Comparison of ENCODE assay signal across 24 mouse cellular contexts in the genomic region with DNA sequence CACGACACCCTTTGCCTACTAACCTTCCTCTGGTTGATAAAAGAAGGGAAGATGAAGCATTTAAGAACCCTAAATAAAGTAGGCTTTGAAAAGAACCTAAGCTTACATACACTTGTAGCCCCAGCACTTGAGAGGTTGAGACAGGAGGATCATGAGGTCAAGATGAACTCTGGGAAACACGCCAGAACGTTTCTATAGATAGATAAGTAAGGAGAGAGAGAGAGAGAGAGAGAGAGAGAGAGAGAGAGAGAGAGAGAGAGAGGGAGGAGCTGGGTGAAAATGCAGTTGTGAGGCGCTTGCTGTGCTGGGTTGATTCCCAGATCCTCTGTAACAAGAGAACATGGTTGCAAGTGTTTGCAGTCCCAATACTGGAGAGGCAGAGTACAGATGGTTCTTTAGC. TPM values are rescaled to one million over a fixed set of nuclear protein-coding genes. Genes with fewer than 3 reads are reported as not detected.
DNase-seq lines count a peak whose midpoint lies in the region; ATAC-seq and TF ChIP-seq lines count a peak whose summit lies in the region.
"Had no signal": no experiment of that assay in that cellular context is flagged by ENCODE, and none has a peak within 500 bp of the region (broad histone marks: within the 10 kb centered on the region; RNA-seq: fewer than 3 reads in every experiment).

No protein-coding gene starts in this region.

- 85% methylated on average over 4 of the region's 4 CpGs for WGBS in hindbrain, embryonic 10.5 days
- 82% methylated on average over 4 of the region's 4 CpGs for WGBS in hindbrain, embryonic 13.5 days
- WGBS in liver, postnatal 0 days (ENCODE audit: insufficient replicate concordance) = 45% methylated on average over 4 of the region's 4 CpGs

- H3K4me3 ChIP-seq in hindbrain, embryonic 10.5 days = no peak overlapping the region
- no peak overlapping the region for H3K4me3 ChIP-seq in hindbrain, embryonic 13.5 days
- no peak overlapping the region for H3K4me3 ChIP-seq in liver, postnatal 0 days (ENCODE audit: low read depth, low read length)
- H3K4me3 ChIP-seq in MEL (ENCODE audit: control insufficient read depth in 1 of 2, insufficient read depth in 1 of 2, low read depth in 2 of 2, low read length in 2 of 2) = peak overlapping the region; percentile 12 to 50; a peak in 3 of 4 replicates
- H3K4me3 ChIP-seq: embryonic facial prominence, embryonic 10.5 days; embryonic facial prominence, embryonic 12.5 days; forebrain, embryonic 13.5 days; forebrain, embryonic 15.5 days had no signal

- no peak for TF ChIP-seq RAD21 in MEL (IDR thresholded peaks at IDR 0.05; ENCODE audit: low read depth, low read length)

- TF ChIP-seq CTCF in liver, postnatal 0 days (IDR thresholded peaks at IDR 0.05; ENCODE audit: low read depth) = no peak
- no peak for TF ChIP-seq CTCF in MEL (IDR thresholded peaks at IDR 0.05 in 2 of 3, conservative IDR thresholded peaks at IDR 0.05 in 1 of 3; ENCODE audit: control insufficient read depth in 1 of 3, insufficient read depth in 1 of 3, low read depth in 2 of 3, low read length in 3 of 3, poor library complexity in 1 of 3, severe bottlenecking in 1 of 3)

- no peaks in the 10 kb centered on the region for H3K36me3 ChIP-seq in hindbrain, embryonic 10.5 days
- no peaks in the 10 kb centered on the region for H3K36me3 ChIP-seq in hindbrain, embryonic 13.5 days
- no peaks in the 10 kb centered on the region for H3K36me3 ChIP-seq in liver, postnatal 0 days (replicated peaks; ENCODE audit: insufficient read depth, low read length)
- H3K36me3 ChIP-seq in MEL (ENCODE audit: control insufficient read depth in 1 of 2, insufficient read depth in 2 of 2, low read length in 2 of 2) = peaks cover 0 to 46% of the 10 kb centered on the region in 2 experiments; a peak in 2 of 4 replicates
- H3K36me3 ChIP-seq: embryonic facial prominence, embryonic 10.5 days; embryonic facial prominence, embryonic 12.5 days; forebrain, embryonic 15.5 days; G1E had no signal

- peaks cover 52% of the 10 kb centered on the region for H3K4me1 ChIP-seq in hindbrain, embryonic 10.5 days (replicated peaks)
- H3K4me1 ChIP-seq in hindbrain, embryonic 13.5 days (replicated peaks) = peaks cover 37% of the 10 kb centered on the region
- peaks cover 8% of the 10 kb centered on the region for H3K4me1 ChIP-seq in liver, postnatal 0 days (ENCODE audit: insufficient read depth)
- H3K4me1 ChIP-seq in MEL (ENCODE audit: control insufficient read depth in 1 of 2, insufficient read depth in 2 of 2, low read length in 2 of 2) = peaks cover 19 to 68% of the 10 kb centered on the region in 2 experiments

- no peak overlapping the region for H3K9ac ChIP-seq in hindbrain, embryonic 13.5 days
- H3K9ac ChIP-seq in liver, postnatal 0 days (replicated peaks) = no peak overlapping the region
- peak overlapping the region; percentile 50 for H3K9ac ChIP-seq in MEL (ENCODE audit: control insufficient read depth, low read depth, low read length, poor library complexity, severe bottlenecking)
- H3K9ac ChIP-seq: embryonic facial prominence, embryonic 12.5 days; forebrain, embryonic 13.5 days; forebrain, embryonic 15.5 days had no signal

- no peaks in the 10 kb centered on the region; the same call in 1 of the 2 replicates for H3K79me2 ChIP-seq in MEL (ENCODE audit: control insufficient read depth, insufficient read depth, low read length, poor library complexity)

- TF ChIP-seq POLR2A in MEL (IDR thresholded peaks at IDR 0.05; ENCODE audit: control insufficient read depth in 1 of 2, insufficient read depth in 1 of 2, low read depth in 1 of 2, low read length in 2 of 2, poor library complexity in 1 of 2) = no peak

- H3K27me3 ChIP-seq in hindbrain, embryonic 10.5 days (ENCODE audit: insufficient read depth, poor library complexity, severe bottlenecking) = no peaks in the 10 kb centered on the region
- peaks cover 5% of the 10 kb centered on the region; the same call in 1 of the 2 replicates for H3K27me3 ChIP-seq in hindbrain, embryonic 13.5 days
- no peaks in the 10 kb centered on the region for H3K27me3 ChIP-seq in liver, postnatal 0 days (ENCODE audit: insufficient read depth, low read length)
- H3K27me3 ChIP-seq in MEL (ENCODE audit: control insufficient read depth in 1 of 2, insufficient read depth in 2 of 2, low read length in 2 of 2) = no peaks in the 10 kb centered on the region
- H3K27me3 ChIP-seq: embryonic facial prominence, embryonic 12.5 days; forebrain, embryonic 13.5 days; forebrain, embryonic 15.5 days had no signal

- no peak for ATAC-seq in hindbrain, embryonic 13.5 days (ENCODE audit: low FRiP score)
- no peak for ATAC-seq in liver, postnatal 0 days
- ATAC-seq in megakaryocyte-erythroid progenitor cell, adult 5-6 weeks (replicated peaks; ENCODE audit: low FRiP score, low TSS enrichment, poor library complexity, severe bottlenecking) = 0 out of 2 replicates have a peak, but pooled peaks have one; percentile 11
- ATAC-seq: activated CD4-positive, CD25-positive, alpha-beta regulatory T cell, adult 4 months; CD4-positive, CD25-positive, alpha-beta regulatory T cell, adult 4 months; forebrain, embryonic 13.5 days; forebrain, embryonic 15.5 days; Patski had no signal

- no peak overlapping the region for H3K4me2 ChIP-seq in hindbrain, embryonic 13.5 days
- no peak overlapping the region for H3K4me2 ChIP-seq in liver, postnatal 0 days (ENCODE audit: low read depth, low read length)
- H3K4me2 ChIP-seq: embryonic facial prominence, embryonic 12.5 days; forebrain, embryonic 13.5 days; forebrain, embryonic 15.5 days had no signal

- H3K9me3 ChIP-seq in hindbrain, embryonic 10.5 days = no peaks in the 10 kb centered on the region
- no peaks in the 10 kb centered on the region for H3K9me3 ChIP-seq in hindbrain, embryonic 13.5 days
- H3K9me3 ChIP-seq in liver, postnatal 0 days (ENCODE audit: low read length) = peaks cover 4% of the 10 kb centered on the region; the same call in 1 of the 2 replicates
- no peaks in the 10 kb centered on the region for H3K9me3 ChIP-seq in MEL (replicated peaks; ENCODE audit: insufficient read depth, low read length)
- H3K9me3 ChIP-seq: embryonic facial prominence, embryonic 10.5 days; embryonic facial prominence, embryonic 12.5 days; forebrain, embryonic 13.5 days; forebrain, embryonic 15.5 days; G1E had no signal

- peak; percentile 17; the same call in 1 of the 2 replicates for TF ChIP-seq EP300 in liver, postnatal 0 days (IDR thresholded peaks at IDR 0.05; ENCODE audit: low read depth)
- TF ChIP-seq EP300 in MEL (IDR thresholded peaks at IDR 0.05; ENCODE audit: low read depth in 1 of 2, low read length in 2 of 2) = peak; percentile 63 to 68

- no peak for DNase-seq in hindbrain, embryonic 10.5 days (ENCODE audit: low spot score)
- DNase-seq in liver, postnatal 0 days = no peak
- DNase-seq in liver (no peak), MEL (ENCODE audit: low read depth, low spot score) (peak; percentile 85)
- no peak for DNase-seq in ovary, adult 18-20 months (ENCODE audit: low spot score)
- DNase-seq: adrenal gland, adult 8-10 months; adrenal gland, postnatal 14 days; adrenal gland, postnatal 36 days; B cell, adult 2 months; cerebellum, adult 11-12 months; cerebellum, adult 2 months; cerebellum, adult 9-10 months; cerebellum, postnatal 10 days; cerebellum, postnatal 25 days had no signal

- H3K27ac ChIP-seq in hindbrain, embryonic 10.5 days = 0 out of 2 replicates have a peak overlapping the region, but pooled peaks have one; percentile 23
- H3K27ac ChIP-seq in hindbrain, embryonic 13.5 days = no peak overlapping the region
- no peak overlapping the region for H3K27ac ChIP-seq in liver, postnatal 0 days (ENCODE audit: low read depth)
- peak overlapping the region; percentile 92 for H3K27ac ChIP-seq in MEL (ENCODE audit: control insufficient read depth, low read depth, low read length)
- H3K27ac ChIP-seq: embryonic facial prominence, embryonic 10.5 days; embryonic facial prominence, embryonic 12.5 days; forebrain, embryonic 13.5 days; forebrain, embryonic 15.5 days had no signal

TF ChIP-seq in MEL, 35 proteins besides CTCF, POLR2A, EP300 and RAD21 (continues in another document):
- TF ChIP-seq MEF2A (IDR thresholded peaks at IDR 0.05; ENCODE audit: extremely low read depth, insufficient replicate concordance, low read depth, low read length, poor library complexity, severe bottlenecking) (0 out of 2 replicates have a peak, but pooled peaks have one; percentile 35), CHD1 (IDR thresholded peaks at IDR 0.05; ENCODE audit: low read depth, low read length) (no peak), POLR2AphosphoS5 (IDR thresholded peaks at IDR 0.05; ENCODE audit: borderline replicate concordance, low read depth, low read length) (no peak), POLR2AphosphoS2 (IDR thresholded peaks at IDR 0.05; ENCODE audit: low read length) (no peak), GABPA (IDR thresholded peaks at IDR 0.05; ENCODE audit: low read depth, low read length) (no peak), ETS1 (IDR thresholded peaks at IDR 0.05; ENCODE audit: low read depth, low read length) (peak; percentile 70), ELF1 (IDR thresholded peaks at IDR 0.05; ENCODE audit: low read depth, low read length) (no peak), RCOR1 (IDR thresholded peaks at IDR 0.05; ENCODE audit: low read depth, low read length) (0 out of 2 replicates have a peak, but pooled peaks have one; percentile 48), MAX (IDR thresholded peaks at IDR 0.05; ENCODE audit: low read length) (no peak; the same call in 1 of the 2 replicates), KAT2A (conservative IDR thresholded peaks at IDR 0.05; ENCODE audit: low read depth, low read length) (no peak), ZNF384 (IDR thresholded peaks at IDR 0.05; ENCODE audit: low read depth, low read length) (no peak), SIN3A (IDR thresholded peaks at IDR 0.05; ENCODE audit: low read length) (no peak; the same call in 1 of the 2 replicates), GATA1 (IDR thresholded peaks at IDR 0.05; ENCODE audit: low read depth, low read length) (peak; percentile 76), NELFE (IDR thresholded peaks at IDR 0.05; ENCODE audit: low read depth, low read length) (peak; percentile 33; the same call in 1 of the 2 replicates), TCF12 (IDR thresholded peaks at IDR 0.05; ENCODE audit: low read depth, low read length) (peak; percentile 61; the same call in 1 of the 2 replicates), TAL1 (IDR thresholded peaks at IDR 0.05; ENCODE audit: low read length) (no peak)

RNA-seq across cellular contexts. Expression of gene Olfm1, which starts 46.1 kb away (rescaled TPM):
- polyA plus RNA-seq in hindbrain, embryonic 10.5 days (2016; fragmentation: Nextera tagmentation; extraction: Ambion mirVana) = 46.9 and 113 TPM in 2 replicates
- 267 and 274 TPM in 2 replicates for polyA plus RNA-seq in hindbrain, embryonic 13.5 days (2015; fragmentation: Nextera tagmentation; extraction: Ambion mirVana)
- 2.4 and 3.1 TPM in 2 replicates for polyA plus RNA-seq in liver, postnatal 0 days (2015; fragmentation: Nextera tagmentation; extraction: Ambion mirVana)
- total RNA-seq in MEL (2012; rRNA removed) = 18.3 and 22.2 TPM in 2 replicates
- polyA plus RNA-seq in MEL (2012; ENCODE audit: insufficient read depth in 1 of 2, insufficient read length in 2 of 2, low read depth in 1 of 2, low replicate concordance in 2 of 2, missing spikeins in 1 of 2) = 10 to 100 TPM in 1 of 2 experiments, not detected in 1; 51.0 TPM
- total RNA-seq in megakaryocyte-erythroid progenitor cell, adult 5-6 weeks (2014; fragmentation: Nextera tagmentation) = 1.7 and 4.4 TPM in 2 replicates
- 3.3 and 3.6 TPM in 2 replicates for total RNA-seq in megakaryocyte-erythroid progenitor cell, adult 5-6 weeks (2017)
- polyA plus RNA-seq: CD4-positive, CD25-positive, alpha-beta regulatory T cell, adult 4 months had no signal

Comparison
In these comparisons a context has a peak if more than half of its experiments do, and no peak if none do; other contexts are left out.
1. H3K27ac ChIP-seq: peak in hindbrain, embryonic 10.5 days (single experiment) and MEL (single experiment); none in hindbrain, embryonic 13.5 days (single experiment) and liver, postnatal 0 days (single experiment).
2. H3K4me3 ChIP-seq: peak in MEL (2 of 2); none in hindbrain, embryonic 10.5 days (single experiment), hindbrain, embryonic 13.5 days (single experiment) and liver, postnatal 0 days (single experiment).